Mouse (Mus musculus) testis, adult 2 months (tissue): ENCODE data around the gene Fam222b.

ENCODE experiments used
- CTCF ChIP-seq: fragments of 200-500 bp; IDR thresholded peaks from 2 replicates; pipeline ENCODE4 v1.5.1; 2012; ENCODE audit warnings: low read depth, mild to moderate bottlenecking, inconsistent platforms, low read length, moderate library complexity; ENCODE audit not compliant: control insufficient read depth, insufficient read depth, insufficient replicate concordance
- POLR2A ChIP-seq: fragments of 200-500 bp; IDR thresholded peaks from 2 replicates; pipeline ENCODE4 v1.6.1; 2012; ENCODE audit warnings: low read depth, mild to moderate bottlenecking, inconsistent platforms, low read length, moderate library complexity; ENCODE audit not compliant: control insufficient read depth

DNA sequence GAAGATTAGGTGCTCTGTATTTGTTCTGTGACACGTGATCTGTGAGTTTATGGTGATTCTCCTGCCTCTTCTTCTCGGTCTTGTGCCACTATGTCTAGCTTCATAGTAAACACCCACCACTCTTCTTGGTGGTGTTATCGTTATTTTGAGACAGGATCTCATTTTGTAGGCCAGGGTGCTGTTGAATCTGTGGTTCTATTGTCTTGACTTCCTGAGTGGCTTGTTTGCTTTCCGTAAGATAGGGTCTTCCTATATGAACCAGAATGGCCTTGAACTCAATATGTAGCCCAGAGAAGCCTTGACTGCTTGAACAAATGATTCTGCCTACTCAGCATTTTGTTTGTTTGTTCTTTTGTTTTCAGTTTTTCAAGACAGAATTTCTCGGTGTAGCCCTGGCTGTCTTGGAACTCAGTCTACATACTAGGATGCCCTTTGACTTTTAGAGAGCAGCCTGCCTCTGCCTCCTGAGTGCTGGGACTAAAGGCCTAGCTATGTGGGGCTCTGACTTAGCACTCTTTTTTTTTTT, 6.6 kb upstream of the Fam222b start:
- TF ChIP-seq CTCF: no peak
- no peak for TF ChIP-seq POLR2A
